12 mouse cellular contexts compared by ENCODE assay signal in genomic region chr11:88310773-88311172, GRCm38 (mm10). TPM values are rescaled to one million over a fixed set of nuclear protein-coding genes. Genes with fewer than 3 reads are reported as not detected.
DNase-seq lines count a peak whose midpoint lies in the region; ATAC-seq lines count a peak whose summit lies in the region.
"Had no signal": no experiment of that assay in that cellular context is flagged by ENCODE, and none has a peak within 500 bp of the region (broad histone marks: within the 10 kb centered on the region; RNA-seq: fewer than 3 reads in every experiment).

No protein-coding gene starts in this region.

- H3K27me3 ChIP-seq in embryonic facial prominence, embryonic 10.5 days (replicated peaks; ENCODE audit: low read depth, poor library complexity, severe bottlenecking) = no peaks in the 10 kb centered on the region; the same call in 1 of the 2 replicates
- H3K27me3 ChIP-seq in midbrain, embryonic 16.5 days (ENCODE audit: control insufficient read depth, insufficient read depth, low read depth, low read length) = no peaks in the 10 kb centered on the region
- 0 out of 2 replicates have a peak, but pooled peaks cover 3% of the 10 kb centered on the region for H3K27me3 ChIP-seq in kidney, embryonic 14.5 days (ENCODE audit: control insufficient read depth, insufficient read depth, low read length)
- H3K27me3 ChIP-seq in liver, embryonic 12.5 days (replicated peaks) = peaks cover 8% of the 10 kb centered on the region; the same call in 1 of the 2 replicates
- H3K27me3 ChIP-seq: heart, embryonic 12.5 days; lung, embryonic 15.5 days had no signal

- H3K4me2 ChIP-seq in midbrain, embryonic 16.5 days (ENCODE audit: low read length) = no peak overlapping the region
- no peak overlapping the region for H3K4me2 ChIP-seq in kidney, embryonic 14.5 days (replicated peaks; ENCODE audit: low read depth, low read length)
- H3K4me2 ChIP-seq in liver, embryonic 12.5 days = no peak overlapping the region
- H3K4me2 ChIP-seq: heart, embryonic 12.5 days; limb, embryonic 15.5 days; lung, embryonic 15.5 days had no signal

- 51% methylated on average over 6 of the region's 6 CpGs for WGBS in embryonic facial prominence, embryonic 10.5 days
- WGBS in midbrain, embryonic 16.5 days = 69% methylated on average over 6 of the region's 6 CpGs
- 83% methylated on average over 6 of the region's 6 CpGs for WGBS in kidney, embryonic 14.5 days
- 64% methylated on average over 6 of the region's 6 CpGs for WGBS in liver, embryonic 12.5 days (ENCODE audit: insufficient replicate concordance)

- no peak for ATAC-seq in midbrain, embryonic 16.5 days
- no peak for ATAC-seq in kidney, embryonic 14.5 days (ENCODE audit: low FRiP score, low TSS enrichment)
- no peak for ATAC-seq in liver, embryonic 12.5 days

- peak overlapping the region; percentile 45 for H3K27ac ChIP-seq in embryonic facial prominence, embryonic 10.5 days (replicated peaks)
- no peak overlapping the region for H3K27ac ChIP-seq in midbrain, embryonic 16.5 days (ENCODE audit: low read length)
- no peak overlapping the region for H3K27ac ChIP-seq in kidney, embryonic 14.5 days (ENCODE audit: low read depth, low read length)
- no peak overlapping the region for H3K27ac ChIP-seq in liver, embryonic 12.5 days
- H3K27ac ChIP-seq: limb, embryonic 15.5 days; lung, embryonic 15.5 days had no signal

- H3K9me3 ChIP-seq in embryonic facial prominence, embryonic 10.5 days = no peaks in the 10 kb centered on the region
- H3K9me3 ChIP-seq in midbrain, embryonic 16.5 days (replicated peaks; ENCODE audit: control insufficient read depth, low read length, poor library complexity, severe bottlenecking) = no peaks in the 10 kb centered on the region
- H3K9me3 ChIP-seq in kidney, embryonic 14.5 days (ENCODE audit: control insufficient read depth, low read length) = no peaks in the 10 kb centered on the region
- no peaks in the 10 kb centered on the region for H3K9me3 ChIP-seq in liver, embryonic 12.5 days (replicated peaks)
- H3K9me3 ChIP-seq: heart, embryonic 12.5 days; limb, embryonic 15.5 days; lung, embryonic 15.5 days had no signal

- intact Hi-C loops in gastrocnemius, postnatal 14 days (cut with DNase I; ENCODE audit: low total_unique reads) = no loop called here

- H3K9ac ChIP-seq in midbrain, embryonic 16.5 days (ENCODE audit: low read depth, low read length) = peak overlapping the region; percentile 16; the same call in 1 of the 2 replicates
- H3K9ac ChIP-seq in kidney, embryonic 14.5 days (ENCODE audit: low read depth, low read length) = no peak overlapping the region
- no peak overlapping the region for H3K9ac ChIP-seq in liver, embryonic 12.5 days
- H3K9ac ChIP-seq: heart, embryonic 12.5 days; limb, embryonic 15.5 days; lung, embryonic 15.5 days had no signal

- DNase-seq in gastrocnemius, adult 18-20 months (ENCODE audit: low spot score) = peak; percentile 12
- no peak for DNase-seq in gastrocnemius, postnatal 14 days
- DNase-seq in cerebellum, adult 18-20 months = peak; percentile 42 to 48
- DNase-seq in embryonic facial prominence, embryonic 10.5 days (ENCODE audit: low spot score) = no peak

- no peak overlapping the region for H3K4me3 ChIP-seq in embryonic facial prominence, embryonic 10.5 days
- H3K4me3 ChIP-seq in midbrain, embryonic 16.5 days (ENCODE audit: low read depth, low read length) = no peak overlapping the region
- no peak overlapping the region for H3K4me3 ChIP-seq in kidney, embryonic 14.5 days (ENCODE audit: low read length)
- H3K4me3 ChIP-seq in liver, embryonic 12.5 days = no peak overlapping the region
- H3K4me3 ChIP-seq: heart, embryonic 12.5 days; limb, embryonic 15.5 days; lung, embryonic 15.5 days had no signal

- H3K36me3 ChIP-seq in embryonic facial prominence, embryonic 10.5 days (replicated peaks) = no peaks in the 10 kb centered on the region
- H3K36me3 ChIP-seq in midbrain, embryonic 16.5 days (ENCODE audit: control insufficient read depth, insufficient read depth, low read length) = no peaks in the 10 kb centered on the region
- no peaks in the 10 kb centered on the region for H3K36me3 ChIP-seq in kidney, embryonic 14.5 days (ENCODE audit: control insufficient read depth, insufficient read depth, low read length)
- no peaks in the 10 kb centered on the region for H3K36me3 ChIP-seq in liver, embryonic 12.5 days
- H3K36me3 ChIP-seq: heart, embryonic 12.5 days; limb, embryonic 15.5 days; lung, embryonic 15.5 days had no signal

- peaks cover 68% of the 10 kb centered on the region for H3K4me1 ChIP-seq in embryonic facial prominence, embryonic 10.5 days
- H3K4me1 ChIP-seq in midbrain, embryonic 16.5 days (ENCODE audit: control insufficient read depth, insufficient read depth, low read length) = peaks cover 10% of the 10 kb centered on the region
- peaks cover 31% of the 10 kb centered on the region for H3K4me1 ChIP-seq in kidney, embryonic 14.5 days (ENCODE audit: control insufficient read depth, insufficient read depth, low read length)
- H3K4me1 ChIP-seq in liver, embryonic 12.5 days = peaks cover 27% of the 10 kb centered on the region

RNA-seq across cellular contexts. Expression of gene Ccdc182, which starts 16.9 kb away (rescaled TPM):
- not detected for total RNA-seq in gastrocnemius, adult 18-20 months (2021)
- total RNA-seq in gastrocnemius, postnatal 14 days (2021) = not detected
- polyA plus RNA-seq in embryonic facial prominence, embryonic 10.5 days (2016; fragmentation: Nextera tagmentation; extraction: Ambion mirVana) = 1.7 and 3.6 TPM in 2 replicates
- polyA plus RNA-seq in midbrain, embryonic 16.5 days (2015; fragmentation: Nextera tagmentation; extraction: Ambion mirVana) = 0.17 TPM in 1 of 2 replicates, not detected in the other
- 3.0 and 3.1 TPM in 2 replicates for polyA plus RNA-seq in kidney, embryonic 14.5 days (2014; fragmentation: Nextera tagmentation; extraction: Ambion mirVana)
- 0.10 and 0.14 TPM in 2 replicates for polyA plus RNA-seq in liver, embryonic 12.5 days (2016; fragmentation: Nextera tagmentation; extraction: Ambion mirVana)
- total RNA-seq: layer of hippocampus, postnatal 25 days had no signal
- polyA plus RNA-seq: heart, embryonic 12.5 days; limb, embryonic 15.5 days; thymus, postnatal 0 days had no signal

Comparison
In these comparisons a context has a peak if more than half of its experiments do, and no peak if none do; other contexts are left out.
1. DNase-seq: peak in gastrocnemius, adult 18-20 months (single experiment) and cerebellum, adult 18-20 months (2 of 2); none in gastrocnemius, postnatal 14 days (single experiment) and embryonic facial prominence, embryonic 10.5 days (single experiment).